Mouse (Mus musculus): ENCODE data around the gene Epor.

- TF ChIP-seq TAL1 (IDR thresholded peaks at IDR 0.05; ENCODE audit: low read length) (no peak), GATA1 (IDR thresholded peaks at IDR 0.05; ENCODE audit: low read length) (no peak)
Observed at GRCm38 (mm10) chr9:21988421-21989101, 25.3 kb upstream of the Epor start.

All from erythroblast, embryonic 14.5 days (primary cell).